Mouse (Mus musculus) hindbrain, postnatal 0 days (tissue): ENCODE data around the gene Nfasc. TPM values are rescaled to one million over a fixed set of nuclear protein-coding genes. Genes with fewer than 3 reads are reported as not detected.

ENCODE experiments used
- ATAC-seq: fragments of 200-750 bp; cut with Nextera tagmentation; 2 replicates; pipeline ENCODE4 v1.8.0; 2017; ENCODE audit warnings: mild to moderate bottlenecking, moderate TSS enrichment, moderate library complexity
- DNase-seq: peaks from one replicate; pipeline ENCODE4 v3.0.0-alpha.2; 2015; ENCODE audit warnings: low spot score
- H3K27ac ChIP-seq: fragments of 300-500 bp; sonication (generic); 2 replicates; pipeline ENCODE4 v1.5.1; 2014; ENCODE audit warnings: mild to moderate bottlenecking
- H3K27me3 ChIP-seq: fragments of 300-500 bp; sonication (generic); 2 replicates; pipeline ENCODE4 v1.6.1; 2014; ENCODE audit warnings: low read length, mixed read lengths; ENCODE audit not compliant: insufficient read depth
- H3K36me3 ChIP-seq: fragments of 300-500 bp; sonication (generic); 2 replicates; pipeline ENCODE4 v1.6.1; 2014; ENCODE audit warnings: low read length, mixed read lengths; ENCODE audit not compliant: insufficient read depth
- H3K4me1 ChIP-seq: fragments of 300-500 bp; sonication (generic); 2 replicates; pipeline ENCODE4 v1.6.1; 2014; ENCODE audit warnings: antibody characterized with exemption, low read length, mixed read lengths; ENCODE audit not compliant: insufficient read depth
- H3K4me2 ChIP-seq: fragments of 300-500 bp; sonication (generic); 2 replicates; pipeline ENCODE4 v1.6.1; 2014; ENCODE audit warnings: low read depth, mild to moderate bottlenecking, low read length, moderate library complexity, mixed read lengths
- H3K4me3 ChIP-seq: fragments of 300-500 bp; sonication (generic); 2 replicates; pipeline ENCODE4 v1.5.1; 2014; ENCODE audit warnings: low read length
- H3K9ac ChIP-seq: fragments of 300-500 bp; sonication (generic); replicated peaks from 2 replicates; pipeline ENCODE4 v1.6.1; 2014; ENCODE audit warnings: mild to moderate bottlenecking, low read length, moderate library complexity, mixed read lengths
- H3K9me3 ChIP-seq: fragments of 300-500 bp; sonication (generic); 2 replicates; pipeline ENCODE4 v1.6.1; 2016; ENCODE audit warnings: low read length, mixed read lengths
- CTCF ChIP-seq: IDR thresholded peaks from 2 replicates; pipeline ENCODE4 v1.5.1; 2016; ENCODE audit warnings: antibody characterized with exemption, control low read depth, low read depth
- WGBS: fragments of 180-500 bp; shearing (Covaris S2); extraction: QIAGEN DNeasy Blood & Tissue Kit; methylation state at CpG from one replicate; pipeline ENCODE4 v1.1.7; 2014; 5-methylcytosine and 5-hydroxymethylcytosine counted together
- polyA plus RNA-seq: library from polyadenylated mRNA; unstranded; fragments of >200 nt; fragmentation: Nextera tagmentation; extraction: Ambion mirVana; gene quantifications from 2 replicates; pipeline ENCODE4 v1.2.1, GENCODE M21; 2015
- total RNA-seq: library from RNA; depleted of rRNA; stranded (reverse); fragments of >200 nt; gene quantifications from 2 replicates; pipeline ENCODE4 v1.2.3, GENCODE M21; 2014

The Nfasc gene
- total and polyA plus RNA-seq, 2 experiments from 2014 or later: 30.5 to 69.6 TPM

- no peak overlapping the region for H3K4me2 ChIP-seq
- H3K27me3 ChIP-seq: no peaks in the 10 kb centered on the region
- H3K9me3 ChIP-seq: no peaks in the 10 kb centered on the region
- no peak for ATAC-seq
- no peak for TF ChIP-seq CTCF
- no peak overlapping the region for H3K27ac ChIP-seq
- peaks cover 35% of the 10 kb centered on the region for H3K4me1 ChIP-seq
- H3K4me3 ChIP-seq: no peak overlapping the region
- H3K36me3 ChIP-seq: no peaks in the 10 kb centered on the region
- WGBS: 21% methylated on average over 4 of the region's 4 CpGs
- no peak overlapping the region for H3K9ac ChIP-seq
- DNase-seq: no peak
These were observed 5.4 kb downstream of the Nfasc start for GRCm38 (mm10) chr1:132736171-132736570.

- no peaks in the 10 kb centered on the region for H3K36me3 ChIP-seq
- H3K9ac ChIP-seq: no peak overlapping the region
- no peaks in the 10 kb centered on the region for H3K9me3 ChIP-seq
- ATAC-seq (no peak), DNase-seq (no peak)
- no peak for TF ChIP-seq CTCF
- peaks cover 31% of the 10 kb centered on the region for H3K4me1 ChIP-seq
- H3K27me3 ChIP-seq: no peaks in the 10 kb centered on the region
- no peak overlapping the region for H3K27ac ChIP-seq
- no peak overlapping the region for H3K4me2 ChIP-seq
- no peak overlapping the region for H3K4me3 ChIP-seq
- 48% methylated on average over 9 of the region's 9 CpGs for WGBS
These were observed 7.6 kb downstream of the Nfasc start for GRCm38 (mm10) chr1:132733873-132734447.

GRCm38 (mm10) chr1:132732307-132732706 is 9.3 kb downstream of the Nfasc start:
- no peak for TF ChIP-seq CTCF
- peak; percentile 19 for DNase-seq
- WGBS: 47% methylated on average over 12 of the region's 12 CpGs
- Histone ChIP-seq H3K9me3 (no peaks in the 10 kb centered on the region), H3K27me3 (no peaks in the 10 kb centered on the region), H3K4me3 (no peak overlapping the region), H3K27ac (no peak overlapping the region), H3K4me1 (peaks cover 26% of the 10 kb centered on the region), H3K36me3 (no peaks in the 10 kb centered on the region), H3K9ac (no peak overlapping the region), H3K4me2 (no peak overlapping the region)
- peak; percentile 11; the same call in 1 of the 2 replicates for ATAC-seq

GRCm38 (mm10) chr1:132727548-132727947 is 14.0 kb downstream of the Nfasc start:
- Histone ChIP-seq H3K36me3 (no peaks in the 10 kb centered on the region), H3K4me1 (peaks cover 10% of the 10 kb centered on the region; the same call in 1 of the 2 replicates), H3K27ac (no peak overlapping the region), H3K9me3 (no peaks in the 10 kb centered on the region), H3K9ac (no peak overlapping the region), H3K27me3 (no peaks in the 10 kb centered on the region), H3K4me2 (no peak overlapping the region), H3K4me3 (no peak overlapping the region)
- ATAC-seq (peak; percentile 58), DNase-seq (peak; percentile 46)
- TF ChIP-seq CTCF: no peak
- 8% methylated on average over 2 of the region's 2 CpGs for WGBS

GRCm38 (mm10) chr1:132722362-132722761 is 19.2 kb downstream of the Nfasc start:
- no peak overlapping the region for H3K9ac ChIP-seq
- peaks cover 17% of the 10 kb centered on the region for H3K4me1 ChIP-seq
- ATAC-seq (no peak), DNase-seq (no peak)
- H3K36me3 ChIP-seq: no peaks in the 10 kb centered on the region
- no peak overlapping the region for H3K27ac ChIP-seq
- TF ChIP-seq CTCF: no peak
- WGBS: 55% methylated on average over 4 of the region's 4 CpGs
- H3K27me3 ChIP-seq: no peaks in the 10 kb centered on the region
- H3K9me3 ChIP-seq: no peaks in the 10 kb centered on the region
- no peak overlapping the region for H3K4me2 ChIP-seq
- H3K4me3 ChIP-seq: no peak overlapping the region

- Histone ChIP-seq H3K27ac (no peak overlapping the region), H3K4me3 (no peak overlapping the region), H3K4me2 (no peak overlapping the region), H3K27me3 (no peaks in the 10 kb centered on the region), H3K36me3 (no peaks in the 10 kb centered on the region), H3K9me3 (no peaks in the 10 kb centered on the region), H3K4me1 (peaks cover 18% of the 10 kb centered on the region), H3K9ac (no peak overlapping the region)
- DNase-seq: no peak
- no peak for ATAC-seq
- no peak for TF ChIP-seq CTCF
- WGBS: 64% methylated on average over 3 of the region's 3 CpGs
These were observed 20.3 kb downstream of the Nfasc start for GRCm38 (mm10) chr1:132721266-132721665.

- WGBS: 31% methylated on average over 5 of the region's 5 CpGs
- Histone ChIP-seq H3K9ac (no peak overlapping the region), H3K4me2 (no peak overlapping the region), H3K36me3 (no peaks in the 10 kb centered on the region), H3K27me3 (no peaks in the 10 kb centered on the region), H3K27ac (0 out of 2 replicates have a peak overlapping the region, but pooled peaks have one; percentile 11), H3K4me1 (peaks cover 18% of the 10 kb centered on the region), H3K9me3 (no peaks in the 10 kb centered on the region), H3K4me3 (no peak overlapping the region)
- TF ChIP-seq CTCF: no peak
- peak; percentile 56 for DNase-seq
- peak; percentile 46; the same call in 1 of the 2 replicates for ATAC-seq
These were observed 23.4 kb downstream of the Nfasc start for GRCm38 (mm10) chr1:132718225-132718624.
